Mouse (Mus musculus): ENCODE results near the gene Rer1. TPM values are rescaled to one million over a fixed set of nuclear protein-coding genes. Genes with fewer than 3 reads are reported as not detected.
"Not testable (repeated sequence)": the region's sequence is repeated elsewhere in the genome, so short reads cannot be mapped to it uniquely, and the experiment has no call there.

Rer1 gene
- polyA plus RNA-seq, 1 experiment = 64.6 TPM

- H3K4me1 ChIP-seq (ENCODE audit: control insufficient read depth, insufficient read depth, low read length) = peaks cover 5% of the 10 kb centered on the region
- TF ChIP-seq CTCF (IDR thresholded peaks at IDR 0.05; ENCODE audit: control insufficient read depth, insufficient read depth, insufficient replicate concordance, low read depth, low read length) = no peak
- TF ChIP-seq POLR2A (IDR thresholded peaks at IDR 0.05; ENCODE audit: control insufficient read depth, low read depth, low read length) = no peak
- H3K27me3 ChIP-seq (ENCODE audit: control insufficient read depth, insufficient read depth, low read length) = no peaks in the 10 kb centered on the region; the same call in 1 of the 2 replicates
- H3K36me3 ChIP-seq (ENCODE audit: control insufficient read depth, insufficient read depth, low read length) = peaks cover 2% of the 10 kb centered on the region
- H3K27ac ChIP-seq (ENCODE audit: control insufficient read depth, insufficient read depth, low read depth, low read length) = no peak overlapping the region
- H3K4me3 ChIP-seq (ENCODE audit: control insufficient read depth, low read depth, low read length) = no peak overlapping the region
Observed at GRCm38 (mm10) chr4:155089241-155089640, 3.1 kb upstream of the Rer1 start.

- peaks cover 5% of the 10 kb centered on the region for H3K4me1 ChIP-seq (ENCODE audit: control insufficient read depth, insufficient read depth, low read length)
- peaks cover 2% of the 10 kb centered on the region for H3K36me3 ChIP-seq (ENCODE audit: control insufficient read depth, insufficient read depth, low read length)
- peak overlapping the region; percentile 91 for H3K4me3 ChIP-seq (ENCODE audit: control insufficient read depth, low read depth, low read length)
- H3K27me3 ChIP-seq (ENCODE audit: control insufficient read depth, insufficient read depth, low read length) = no peaks in the 10 kb centered on the region; the same call in 1 of the 2 replicates
- no peak for TF ChIP-seq CTCF (IDR thresholded peaks at IDR 0.05; ENCODE audit: control insufficient read depth, insufficient read depth, insufficient replicate concordance, low read depth, low read length)
- no peak for TF ChIP-seq POLR2A (IDR thresholded peaks at IDR 0.05; ENCODE audit: control insufficient read depth, low read depth, low read length)
- peak overlapping the region; percentile 88 for H3K27ac ChIP-seq (ENCODE audit: control insufficient read depth, insufficient read depth, low read depth, low read length)
Observed at GRCm38 (mm10) chr4:155085206-155086107, 725 bp downstream of the Rer1 start.

GRCm38 (mm10) chr4:155084351-155084750, 1.8 kb downstream of the Rer1 start:
- no peak overlapping the region for H3K27ac ChIP-seq (ENCODE audit: control insufficient read depth, insufficient read depth, low read depth, low read length)
- H3K4me3 ChIP-seq (ENCODE audit: control insufficient read depth, low read depth, low read length) = peak overlapping the region; percentile 91
- H3K36me3 ChIP-seq (ENCODE audit: control insufficient read depth, insufficient read depth, low read length) = peaks cover 2% of the 10 kb centered on the region; the same call in 1 of the 2 replicates
- TF ChIP-seq POLR2A (IDR thresholded peaks at IDR 0.05; ENCODE audit: control insufficient read depth, low read depth, low read length) (no peak), CTCF (IDR thresholded peaks at IDR 0.05; ENCODE audit: control insufficient read depth, insufficient read depth, insufficient replicate concordance, low read depth, low read length) (no peak)
- no peaks in the 10 kb centered on the region; the same call in 1 of the 2 replicates for H3K27me3 ChIP-seq (ENCODE audit: control insufficient read depth, insufficient read depth, low read length)
- H3K4me1 ChIP-seq (ENCODE audit: control insufficient read depth, insufficient read depth, low read length) = peaks cover 5% of the 10 kb centered on the region

- no peak overlapping the region for H3K4me3 ChIP-seq (ENCODE audit: control insufficient read depth, low read depth, low read length)
- peaks cover 2% of the 10 kb centered on the region; the same call in 1 of the 2 replicates for H3K36me3 ChIP-seq (ENCODE audit: control insufficient read depth, insufficient read depth, low read length)
Observed at GRCm38 (mm10) chr4:155083553-155083952, 2.6 kb downstream of the Rer1 start.

GRCm38 (mm10) chr4:155079666-155080065, 6.5 kb downstream of the Rer1 start:
- H3K4me1 ChIP-seq (ENCODE audit: control insufficient read depth, insufficient read depth, low read length) = peaks cover under 1% of the 10 kb centered on the region; the same call in 1 of the 2 replicates
- peaks cover 2% of the 10 kb centered on the region; the same call in 1 of the 2 replicates for H3K36me3 ChIP-seq (ENCODE audit: control insufficient read depth, insufficient read depth, low read length)
- H3K27me3 ChIP-seq (ENCODE audit: control insufficient read depth, insufficient read depth, low read length) = no peaks in the 10 kb centered on the region
- TF ChIP-seq POLR2A (IDR thresholded peaks at IDR 0.05; ENCODE audit: control insufficient read depth, low read depth, low read length) = no peak
- no peak overlapping the region for H3K4me3 ChIP-seq (ENCODE audit: control insufficient read depth, low read depth, low read length)
- H3K27ac ChIP-seq (ENCODE audit: control insufficient read depth, insufficient read depth, low read depth, low read length) = no peak overlapping the region

More at GRCm38 (mm10) chr4:155083553-155083952, 2.6 kb downstream of the Rer1 start:
- Histone ChIP-seq H3K27ac (ENCODE audit: control insufficient read depth, insufficient read depth, low read depth, low read length) (no peak overlapping the region), H3K27me3 (ENCODE audit: control insufficient read depth, insufficient read depth, low read length) (no peaks in the 10 kb centered on the region; the same call in 1 of the 2 replicates), H3K4me1 (ENCODE audit: control insufficient read depth, insufficient read depth, low read length) (peaks cover 5% of the 10 kb centered on the region)
- no peak for TF ChIP-seq CTCF (IDR thresholded peaks at IDR 0.05; ENCODE audit: control insufficient read depth, insufficient read depth, insufficient replicate concordance, low read depth, low read length)
- TF ChIP-seq POLR2A (IDR thresholded peaks at IDR 0.05; ENCODE audit: control insufficient read depth, low read depth, low read length) = no peak

- H3K4me3 ChIP-seq (ENCODE audit: control insufficient read depth, low read depth, low read length); H3K27me3 ChIP-seq (ENCODE audit: control insufficient read depth, insufficient read depth, low read length); H3K27ac ChIP-seq (ENCODE audit: control insufficient read depth, insufficient read depth, low read depth, low read length); H3K36me3 ChIP-seq (ENCODE audit: control insufficient read depth, insufficient read depth, low read length); H3K4me1 ChIP-seq (ENCODE audit: control insufficient read depth, insufficient read depth, low read length): not testable (repeated sequence)
Observed at GRCm38 (mm10) chr4:155078808-155079207, 7.4 kb downstream of the Rer1 start.

- Histone ChIP-seq H3K36me3 (ENCODE audit: control insufficient read depth, insufficient read depth, low read length) (peaks cover 4% of the 10 kb centered on the region; the same call in 1 of the 2 replicates), H3K27ac (ENCODE audit: control insufficient read depth, insufficient read depth, low read depth, low read length) (no peak overlapping the region), H3K4me3 (ENCODE audit: control insufficient read depth, low read depth, low read length) (no peak overlapping the region), H3K27me3 (ENCODE audit: control insufficient read depth, insufficient read depth, low read length) (no peaks in the 10 kb centered on the region), H3K4me1 (ENCODE audit: control insufficient read depth, insufficient read depth, low read length) (no peaks in the 10 kb centered on the region)
- TF ChIP-seq CTCF (IDR thresholded peaks at IDR 0.05; ENCODE audit: control insufficient read depth, insufficient read depth, insufficient replicate concordance, low read depth, low read length) = no peak
Observed at GRCm38 (mm10) chr4:155076677-155077076, 9.5 kb downstream of the Rer1 start.

Data from testis, adult 2 months (tissue).